Mouse (Mus musculus) limb, embryonic 11.5 days (tissue): ENCODE results near the gene Cblb. TPM values are rescaled to one million over a fixed set of nuclear protein-coding genes. Genes with fewer than 3 reads are reported as not detected.

ENCODE experiments used
- ATAC-seq: fragments of 200-750 bp; cut with Nextera tagmentation; 2 replicates; pipeline ENCODE4 v1.8.0; 2017; ENCODE audit warnings: low read depth; ENCODE audit not compliant: insufficient number of reproducible peaks, low FRiP score, low TSS enrichment
- DNase-seq: peaks from one replicate; pipeline ENCODE4 v3.0.0-alpha.2; 2015; ENCODE audit warnings: low spot score
- H3K27ac ChIP-seq: fragments of 300-500 bp; sonication (generic); replicated peaks from 2 replicates; pipeline ENCODE4 v1.5.1; 2014; ENCODE audit warnings: low read depth, mild to moderate bottlenecking, low read length
- H3K27me3 ChIP-seq: fragments of 300-500 bp; sonication (generic); 2 replicates; pipeline ENCODE4 v1.6.1; 2014; ENCODE audit warnings: mild to moderate bottlenecking, low read length, mixed read lengths; ENCODE audit not compliant: control insufficient read depth, insufficient read depth
- H3K36me3 ChIP-seq: fragments of 300-500 bp; sonication (generic); 2 replicates; pipeline ENCODE4 v1.6.1; 2014; ENCODE audit warnings: mild to moderate bottlenecking, low read length, moderate library complexity, mixed read lengths; ENCODE audit not compliant: control insufficient read depth, insufficient read depth
- H3K4me1 ChIP-seq: fragments of 300-500 bp; sonication (generic); 2 replicates; pipeline ENCODE4 v1.6.1; 2014; ENCODE audit warnings: low read length, mixed read lengths; ENCODE audit not compliant: control insufficient read depth, insufficient read depth
- H3K4me2 ChIP-seq: fragments of 300-500 bp; sonication (generic); 2 replicates; pipeline ENCODE4 v1.6.1; 2014; ENCODE audit warnings: low read depth, mild to moderate bottlenecking, moderate library complexity; ENCODE audit not compliant: severe bottlenecking
- H3K4me3 ChIP-seq: fragments of 300-500 bp; sonication (generic); 2 replicates; pipeline ENCODE4 v1.5.1; 2014; ENCODE audit warnings: low read depth, low read length
- H3K9ac ChIP-seq: fragments of 300-500 bp; sonication (generic); 2 replicates; pipeline ENCODE4 v1.6.1; 2014; ENCODE audit warnings: mild to moderate bottlenecking, low read length
- H3K9me3 ChIP-seq: fragments of 300-500 bp; sonication (generic); 2 replicates; pipeline ENCODE4 v1.6.1; 2016; ENCODE audit warnings: low read length; ENCODE audit not compliant: control insufficient read depth
- WGBS: fragments of 180-500 bp; shearing (Covaris S2); extraction: QIAGEN DNeasy Blood & Tissue Kit; methylation state at CpG from one replicate; pipeline ENCODE4 v1.1.7; 2014; 5-methylcytosine and 5-hydroxymethylcytosine counted together
- polyA plus RNA-seq: library from polyadenylated mRNA; unstranded; fragments of >200 nt; fragmentation: Nextera tagmentation; extraction: Ambion mirVana; gene quantifications from 2 replicates; pipeline ENCODE4 v1.2.1, GENCODE M21; 2014

Cblb gene
- polyA plus RNA-seq, 1 experiment from 2014 or later = 33.1 TPM

- Histone ChIP-seq H3K9me3 (no peaks in the 10 kb centered on the region), H3K27ac (no peak overlapping the region), H3K9ac (no peak overlapping the region), H3K4me3 (no peak overlapping the region), H3K4me1 (0 out of 2 replicates have a peak, but pooled peaks cover 3% of the 10 kb centered on the region), H3K36me3 (no peaks in the 10 kb centered on the region), H3K4me2 (no peak overlapping the region), H3K27me3 (no peaks in the 10 kb centered on the region)
- ATAC-seq = no peak
- 86% methylated on average over 6 of the region's 6 CpGs for WGBS
- DNase-seq = no peak
These were observed 38.6 kb downstream of the Cblb start for GRCm38 (mm10) chr16:52069648-52070047.

- no peak overlapping the region for H3K27ac ChIP-seq
- H3K9me3 ChIP-seq = no peaks in the 10 kb centered on the region
- WGBS = 93% methylated on average over 5 of the region's 5 CpGs
- no peak overlapping the region for H3K9ac ChIP-seq
- DNase-seq (no peak), ATAC-seq (no peak)
- H3K4me3 ChIP-seq = no peak overlapping the region
- H3K4me2 ChIP-seq = no peak overlapping the region
- no peaks in the 10 kb centered on the region for H3K36me3 ChIP-seq
- H3K27me3 ChIP-seq = no peaks in the 10 kb centered on the region
- 0 out of 2 replicates have a peak, but pooled peaks cover 3% of the 10 kb centered on the region for H3K4me1 ChIP-seq
These were observed 39.1 kb downstream of the Cblb start for GRCm38 (mm10) chr16:52070128-52070527.

GRCm38 (mm10) chr16:52071290-52071689 lies 40.3 kb downstream of the Cblb start:
- no peak for DNase-seq
- Histone ChIP-seq H3K9me3 (no peaks in the 10 kb centered on the region), H3K27me3 (no peaks in the 10 kb centered on the region), H3K4me2 (no peak overlapping the region), H3K36me3 (no peaks in the 10 kb centered on the region), H3K4me1 (0 out of 2 replicates have a peak, but pooled peaks cover 3% of the 10 kb centered on the region), H3K27ac (peak overlapping the region; percentile 8; the same call in 1 of the 2 replicates), H3K9ac (no peak overlapping the region), H3K4me3 (no peak overlapping the region)
- no peak for ATAC-seq
- WGBS = 73% methylated on average over 2 of the region's 2 CpGs

GRCm38 (mm10) chr16:52071766-52072209 lies 40.8 kb downstream of the Cblb start:
- no peak for DNase-seq
- 0 out of 2 replicates have a peak, but pooled peaks cover 6% of the 10 kb centered on the region for H3K4me1 ChIP-seq
- H3K9ac ChIP-seq = no peak overlapping the region
- H3K9me3 ChIP-seq = no peaks in the 10 kb centered on the region
- H3K36me3 ChIP-seq = no peaks in the 10 kb centered on the region
- 88% methylated on average over 6 of the region's 6 CpGs for WGBS
- H3K4me2 ChIP-seq = no peak overlapping the region
- no peak overlapping the region; the same call in 1 of the 2 replicates for H3K27ac ChIP-seq
- no peaks in the 10 kb centered on the region for H3K27me3 ChIP-seq
- no peak overlapping the region for H3K4me3 ChIP-seq
- ATAC-seq = no peak

- Histone ChIP-seq H3K27ac (no peak overlapping the region), H3K4me3 (no peak overlapping the region), H3K4me2 (no peak overlapping the region), H3K27me3 (no peaks in the 10 kb centered on the region), H3K36me3 (no peaks in the 10 kb centered on the region), H3K9ac (no peak overlapping the region), H3K4me1 (peaks cover 6% of the 10 kb centered on the region; the same call in 1 of the 2 replicates), H3K9me3 (no peaks in the 10 kb centered on the region)
- ATAC-seq (no peak), DNase-seq (no peak)
- WGBS = 49% methylated on average over 7 of the region's 7 CpGs
These were observed 45.6 kb downstream of the Cblb start for GRCm38 (mm10) chr16:52076652-52077051.

- Histone ChIP-seq H3K9ac (no peak overlapping the region), H3K27ac (no peak overlapping the region), H3K4me1 (peaks cover 6% of the 10 kb centered on the region; the same call in 1 of the 2 replicates), H3K4me2 (no peak overlapping the region), H3K27me3 (no peaks in the 10 kb centered on the region), H3K9me3 (no peaks in the 10 kb centered on the region), H3K4me3 (no peak overlapping the region), H3K36me3 (no peaks in the 10 kb centered on the region)
- 43% methylated on average over 4 of the region's 4 CpGs for WGBS
- ATAC-seq (no peak), DNase-seq (no peak)
These were observed 46.9 kb downstream of the Cblb start for GRCm38 (mm10) chr16:52077901-52078300.

GRCm38 (mm10) chr16:52078758-52079474 lies 47.9 kb downstream of the Cblb start:
- H3K4me3 ChIP-seq = no peak overlapping the region
- H3K9me3 ChIP-seq = no peaks in the 10 kb centered on the region
- H3K9ac ChIP-seq = no peak overlapping the region
- H3K4me1 ChIP-seq = peaks cover 6% of the 10 kb centered on the region; the same call in 1 of the 2 replicates
- H3K27ac ChIP-seq = no peak overlapping the region
- no peak overlapping the region for H3K4me2 ChIP-seq
- no peaks in the 10 kb centered on the region for H3K36me3 ChIP-seq
- 75% methylated on average over 9 of the region's 9 CpGs for WGBS
- ATAC-seq (no peak), DNase-seq (no peak)
- H3K27me3 ChIP-seq = no peaks in the 10 kb centered on the region

GRCm38 (mm10) chr16:52079475-52079823 lies 48.4 kb downstream of the Cblb start:
- no peak overlapping the region for H3K4me3 ChIP-seq
- no peaks in the 10 kb centered on the region for H3K36me3 ChIP-seq
- no peak overlapping the region for H3K27ac ChIP-seq
- H3K9ac ChIP-seq = no peak overlapping the region
- WGBS = 84% methylated on average over 8 of the region's 8 CpGs
- H3K4me2 ChIP-seq = no peak overlapping the region
- H3K27me3 ChIP-seq = no peaks in the 10 kb centered on the region
- ATAC-seq = no peak
- no peak for DNase-seq
- H3K4me1 ChIP-seq = peaks cover 6% of the 10 kb centered on the region; the same call in 1 of the 2 replicates
- no peaks in the 10 kb centered on the region for H3K9me3 ChIP-seq
